ENCODE assay signal across 28 mouse cellular contexts in the genomic region with DNA sequence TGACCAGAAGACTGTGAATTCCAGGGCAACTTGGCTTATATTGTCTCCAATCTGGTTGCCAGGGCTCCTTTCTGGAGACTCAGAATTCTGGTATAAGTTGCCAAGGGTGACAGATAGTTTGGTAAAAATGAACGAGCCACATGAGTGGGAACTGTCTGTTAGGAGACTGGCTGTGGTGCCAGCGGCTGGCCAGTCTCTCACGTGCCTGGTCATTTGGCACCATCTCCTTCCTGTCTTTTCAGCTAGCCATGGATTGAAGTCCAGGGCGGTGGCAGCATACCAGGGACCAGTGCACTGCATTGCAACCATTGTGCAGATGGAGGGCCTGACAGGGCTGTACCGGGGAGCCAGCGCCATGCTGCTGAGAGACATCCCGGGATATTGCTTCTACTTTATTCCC. TPM values are rescaled to one million over a fixed set of nuclear protein-coding genes. Genes with fewer than 3 reads are reported as not detected.
DNase-seq lines count a peak whose midpoint lies in the region; ATAC-seq lines count a peak whose summit lies in the region.
"Had no signal": no experiment of that assay in that cellular context is flagged by ENCODE, and none has a peak within 500 bp of the region (broad histone marks: within the 10 kb centered on the region; RNA-seq: fewer than 3 reads in every experiment).

No protein-coding gene starts in this region.

- H3K36me3 ChIP-seq in hindbrain, embryonic 15.5 days = no peaks in the 10 kb centered on the region
- H3K36me3 ChIP-seq in hindbrain, embryonic 10.5 days = no peaks in the 10 kb centered on the region
- no peaks in the 10 kb centered on the region for H3K36me3 ChIP-seq in kidney, embryonic 15.5 days
- H3K36me3 ChIP-seq: embryonic facial prominence, embryonic 15.5 days; heart, embryonic 15.5 days; limb, embryonic 12.5 days; lung, embryonic 15.5 days; midbrain, embryonic 12.5 days; stomach, embryonic 15.5 days had no signal

- H3K9ac ChIP-seq in hindbrain, embryonic 15.5 days = no peak overlapping the region
- no peak overlapping the region for H3K9ac ChIP-seq in kidney, embryonic 15.5 days
- H3K9ac ChIP-seq: embryonic facial prominence, embryonic 15.5 days; heart, embryonic 15.5 days; limb, embryonic 12.5 days; liver, embryonic 14.5 days; lung, embryonic 15.5 days; midbrain, embryonic 12.5 days; stomach, embryonic 15.5 days had no signal

- WGBS in hindbrain, embryonic 15.5 days = 66% methylated on average over 7 of the region's 7 CpGs
- WGBS in hindbrain, embryonic 10.5 days = 93% methylated on average over 7 of the region's 7 CpGs
- WGBS in kidney, embryonic 15.5 days = 95% methylated on average over 7 of the region's 7 CpGs

- 0 out of 2 replicates have a peak, but pooled peaks cover 2% of the 10 kb centered on the region for H3K4me1 ChIP-seq in hindbrain, embryonic 15.5 days (replicated peaks)
- peaks cover 18% of the 10 kb centered on the region for H3K4me1 ChIP-seq in hindbrain, embryonic 10.5 days (replicated peaks)
- H3K4me1 ChIP-seq in kidney, embryonic 15.5 days = peaks cover 3% of the 10 kb centered on the region; the same call in 1 of the 2 replicates
- H3K4me1 ChIP-seq: embryonic facial prominence, embryonic 15.5 days; heart, embryonic 15.5 days; limb, embryonic 12.5 days; lung, embryonic 15.5 days; midbrain, embryonic 12.5 days; stomach, embryonic 15.5 days had no signal

- H3K9me3 ChIP-seq in hindbrain, embryonic 15.5 days = no peaks in the 10 kb centered on the region
- H3K9me3 ChIP-seq in hindbrain, embryonic 10.5 days = no peaks in the 10 kb centered on the region
- no peaks in the 10 kb centered on the region for H3K9me3 ChIP-seq in kidney, embryonic 15.5 days (replicated peaks)
- H3K9me3 ChIP-seq: embryonic facial prominence, embryonic 15.5 days; heart, embryonic 15.5 days; limb, embryonic 12.5 days; lung, embryonic 15.5 days; midbrain, embryonic 12.5 days; stomach, embryonic 15.5 days had no signal

- H3K27ac ChIP-seq in hindbrain, embryonic 15.5 days (replicated peaks) = no peak overlapping the region
- no peak overlapping the region for H3K27ac ChIP-seq in hindbrain, embryonic 10.5 days
- H3K27ac ChIP-seq in kidney, embryonic 15.5 days = no peak overlapping the region
- H3K27ac ChIP-seq: embryonic facial prominence, embryonic 15.5 days; heart, adult 2 months; heart, embryonic 15.5 days; limb, embryonic 12.5 days; liver, embryonic 14.5 days; lung, embryonic 15.5 days; midbrain, embryonic 12.5 days; stomach, embryonic 15.5 days had no signal

- no peak overlapping the region for H3K4me3 ChIP-seq in hindbrain, embryonic 15.5 days
- no peak overlapping the region for H3K4me3 ChIP-seq in hindbrain, embryonic 10.5 days
- no peak overlapping the region for H3K4me3 ChIP-seq in kidney, embryonic 15.5 days (replicated peaks)
- H3K4me3 ChIP-seq: embryonic facial prominence, embryonic 15.5 days; heart, adult 2 months; heart, embryonic 15.5 days; limb, embryonic 12.5 days; lung, embryonic 15.5 days; midbrain, embryonic 12.5 days; stomach, embryonic 15.5 days had no signal

- H3K27me3 ChIP-seq in hindbrain, embryonic 15.5 days = no peaks in the 10 kb centered on the region
- no peaks in the 10 kb centered on the region for H3K27me3 ChIP-seq in hindbrain, embryonic 10.5 days (ENCODE audit: insufficient read depth, poor library complexity, severe bottlenecking)
- no peaks in the 10 kb centered on the region for H3K27me3 ChIP-seq in kidney, embryonic 15.5 days
- H3K27me3 ChIP-seq: embryonic facial prominence, embryonic 15.5 days; lung, embryonic 15.5 days; midbrain, embryonic 12.5 days; Patski; stomach, embryonic 15.5 days had no signal

- ATAC-seq in hindbrain, embryonic 15.5 days (ENCODE audit: low FRiP score, low read depth) = peak; percentile 63
- no peak for ATAC-seq in kidney, embryonic 15.5 days (replicated peaks; ENCODE audit: low FRiP score)
- ATAC-seq: intestine, postnatal 0 days; Patski had no signal

- peak; percentile 62 to 76 for DNase-seq in cerebellum, postnatal 10 days
- no peak for DNase-seq in cerebellum, adult 11-12 months
- DNase-seq in hindbrain, embryonic 10.5 days (ENCODE audit: low spot score) = no peak
- DNase-seq in kidney, adult 9 months = peak; percentile 80
- DNase-seq in right cerebral cortex, postnatal 10 days (ENCODE audit: low spot score in 2 of 2) = peak; percentile 39 to 45
- DNase-seq in right cerebral cortex, postnatal 36 days (ENCODE audit: low spot score in 2 of 2) = no peak
- DNase-seq: adrenal gland, adult 8-10 months; cerebellum, adult 11 months; cerebellum, postnatal 36 days; gastrocnemius, postnatal 10 days; heart, adult 2 months; layer of hippocampus, adult 9-11 months; lung, postnatal 4 days; right cerebral cortex, postnatal 14 days; thymus, adult 2 months had no signal

- no peak overlapping the region for H3K4me2 ChIP-seq in hindbrain, embryonic 15.5 days
- H3K4me2 ChIP-seq in kidney, embryonic 15.5 days = no peak overlapping the region
- H3K4me2 ChIP-seq: embryonic facial prominence, embryonic 15.5 days; heart, embryonic 15.5 days; limb, embryonic 12.5 days; lung, embryonic 15.5 days; midbrain, embryonic 12.5 days; stomach, embryonic 15.5 days had no signal

RNA-seq across cellular contexts. Expression of gene Il9, which starts 18.8 kb away (rescaled TPM):
- polyA plus RNA-seq in hindbrain, embryonic 15.5 days (2015; fragmentation: Nextera tagmentation; extraction: Ambion mirVana) = not detected in 2 replicates
- polyA plus RNA-seq in hindbrain, embryonic 10.5 days (2016; fragmentation: Nextera tagmentation; extraction: Ambion mirVana) = not detected in 2 replicates
- not detected in 2 replicates for polyA plus RNA-seq in kidney, embryonic 15.5 days (2015; fragmentation: Nextera tagmentation; extraction: Ambion mirVana)
- polyA plus RNA-seq: embryonic facial prominence, embryonic 15.5 days; frontal cortex, adult 2 months; heart, adult 2 months; heart, embryonic 15.5 days; intestine, postnatal 0 days; limb, embryonic 12.5 days; liver, embryonic 14.5 days; lung, embryonic 15.5 days; midbrain, embryonic 12.5 days; neural tube, embryonic 14.5 days; Patski; stomach, embryonic 15.5 days had no signal

RNA-seq across cellular contexts. Expression of gene Slc25a48, which starts 25.1 kb away (rescaled TPM):
- polyA plus RNA-seq in hindbrain, embryonic 15.5 days (2015; fragmentation: Nextera tagmentation; extraction: Ambion mirVana) = not detected in 2 replicates
- 0.12 TPM in 1 of 2 replicates, not detected in the other for polyA plus RNA-seq in hindbrain, embryonic 10.5 days (2016; fragmentation: Nextera tagmentation; extraction: Ambion mirVana)
- 0.45 and 0.59 TPM in 2 replicates for polyA plus RNA-seq in kidney, embryonic 15.5 days (2015; fragmentation: Nextera tagmentation; extraction: Ambion mirVana)
- polyA plus RNA-seq: midbrain, embryonic 12.5 days; neural tube, embryonic 14.5 days had no signal

RNA-seq across cellular contexts. Expression of gene Gm3045, which starts 36.9 kb away (rescaled TPM):
- not detected in 2 replicates for polyA plus RNA-seq in hindbrain, embryonic 15.5 days (2015; fragmentation: Nextera tagmentation; extraction: Ambion mirVana)
- not detected in 2 replicates for polyA plus RNA-seq in hindbrain, embryonic 10.5 days (2016; fragmentation: Nextera tagmentation; extraction: Ambion mirVana)
- polyA plus RNA-seq in kidney, embryonic 15.5 days (2015; fragmentation: Nextera tagmentation; extraction: Ambion mirVana) = not detected in 2 replicates
- polyA plus RNA-seq: frontal cortex, adult 2 months; heart, adult 2 months; heart, embryonic 15.5 days; intestine, postnatal 0 days; limb, embryonic 12.5 days; liver, embryonic 14.5 days; lung, embryonic 15.5 days; midbrain, embryonic 12.5 days; neural tube, embryonic 14.5 days; Patski; stomach, embryonic 15.5 days; thymus, adult 2 months had no signal

RNA-seq across cellular contexts. Expression of gene Fbxl21, which starts 59.0 kb away (rescaled TPM):
- polyA plus RNA-seq in hindbrain, embryonic 15.5 days (2015; fragmentation: Nextera tagmentation; extraction: Ambion mirVana) = 2.6 and 3.4 TPM in 2 replicates
- polyA plus RNA-seq in hindbrain, embryonic 10.5 days (2016; fragmentation: Nextera tagmentation; extraction: Ambion mirVana) = 1.4 and 3.2 TPM in 2 replicates
- 2.1 and 2.9 TPM in 2 replicates for polyA plus RNA-seq in kidney, embryonic 15.5 days (2015; fragmentation: Nextera tagmentation; extraction: Ambion mirVana)

Comparison
In these comparisons a context has a peak if more than half of its experiments do, and no peak if none do; other contexts are left out.
1. DNase-seq: peak in cerebellum, postnatal 10 days (2 of 2), kidney, adult 9 months (single experiment) and right cerebral cortex, postnatal 10 days (2 of 2); none in cerebellum, adult 11-12 months (single experiment), hindbrain, embryonic 10.5 days (single experiment) and right cerebral cortex, postnatal 36 days (0 of 2).